Mouse (Mus musculus): ENCODE data around the gene Rpgrip1l. TPM values are rescaled to one million over a fixed set of nuclear protein-coding genes. Genes with fewer than 3 reads are reported as not detected.

The Rpgrip1l gene
- polyA plus RNA-seq, 1 experiment from 2014 or later: 3.0 TPM

GRCm38 (mm10) chr8:91353062-91353461, 40.0 kb upstream of the Rpgrip1l start:
- Histone ChIP-seq H3K36me3 (ENCODE audit: control insufficient read depth, insufficient read depth, low read length) (no peaks in the 10 kb centered on the region), H3K4me2 (ENCODE audit: low read depth, low read length) (no peak overlapping the region), H3K4me1 (ENCODE audit: control insufficient read depth, insufficient read depth, low read length) (0 out of 2 replicates have a peak, but pooled peaks cover 3% of the 10 kb centered on the region), H3K27me3 (replicated peaks; ENCODE audit: control insufficient read depth, insufficient read depth, low read length) (no peaks in the 10 kb centered on the region), H3K9me3 (ENCODE audit: control insufficient read depth, low read length) (no peaks in the 10 kb centered on the region), H3K9ac (ENCODE audit: low read depth, low read length) (no peak overlapping the region), H3K4me3 (ENCODE audit: low read length) (no peak overlapping the region), H3K27ac (ENCODE audit: low read length) (no peak overlapping the region)
- 75% methylated on average over 5 of the region's 5 CpGs for whole genome bisulfite sequencing
- ATAC-seq: 0 out of 2 replicates have a peak, but pooled peaks have one; percentile 16

GRCm38 (mm10) chr8:91352598-91352997, 39.5 kb upstream of the Rpgrip1l start:
- no peak overlapping the region for H3K4me2 ChIP-seq (ENCODE audit: low read depth, low read length)
- H3K27me3 ChIP-seq (replicated peaks; ENCODE audit: control insufficient read depth, insufficient read depth, low read length): no peaks in the 10 kb centered on the region
- no peaks in the 10 kb centered on the region for H3K36me3 ChIP-seq (ENCODE audit: control insufficient read depth, insufficient read depth, low read length)
- 91% methylated on average over 3 of the region's 3 CpGs for WGBS
- H3K9ac ChIP-seq (ENCODE audit: low read depth, low read length): no peak overlapping the region
- H3K4me3 ChIP-seq (ENCODE audit: low read length): no peak overlapping the region
- H3K4me1 ChIP-seq (ENCODE audit: control insufficient read depth, insufficient read depth, low read length): 0 out of 2 replicates have a peak, but pooled peaks cover 3% of the 10 kb centered on the region
- no peaks in the 10 kb centered on the region for H3K9me3 ChIP-seq (ENCODE audit: control insufficient read depth, low read length)
- no peak overlapping the region for H3K27ac ChIP-seq (ENCODE audit: low read length)
- ATAC-seq: no peak

DNA sequence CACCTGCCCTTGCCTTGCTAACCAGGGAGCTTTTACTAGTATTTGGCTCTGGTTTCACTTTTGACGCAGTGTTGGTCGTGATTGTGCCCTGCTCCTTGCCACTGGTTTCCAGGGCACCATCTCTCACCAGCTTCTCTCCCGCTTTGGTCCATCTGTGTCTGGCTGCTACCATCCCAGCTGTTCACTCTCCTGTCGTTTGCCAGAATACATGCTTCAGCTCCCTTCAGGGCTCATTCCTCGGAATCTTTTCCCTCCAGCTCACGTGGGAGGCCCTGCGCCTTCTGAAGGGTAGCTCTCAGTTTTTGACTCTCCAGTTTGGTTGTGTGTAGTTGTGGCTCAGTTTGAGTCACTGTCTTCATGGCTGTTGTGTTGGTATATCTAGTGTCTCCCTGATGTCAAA, 37.6 kb upstream of the Rpgrip1l start:
- Histone ChIP-seq H3K9ac (ENCODE audit: low read depth, low read length) (no peak overlapping the region), H3K36me3 (ENCODE audit: control insufficient read depth, insufficient read depth, low read length) (no peaks in the 10 kb centered on the region), H3K27me3 (replicated peaks; ENCODE audit: control insufficient read depth, insufficient read depth, low read length) (no peaks in the 10 kb centered on the region), H3K9me3 (ENCODE audit: control insufficient read depth, low read length) (no peaks in the 10 kb centered on the region), H3K4me3 (ENCODE audit: low read length) (no peak overlapping the region), H3K27ac (ENCODE audit: low read length) (no peak overlapping the region), H3K4me1 (ENCODE audit: control insufficient read depth, insufficient read depth, low read length) (peaks cover 8% of the 10 kb centered on the region; the same call in 1 of the 2 replicates), H3K4me2 (ENCODE audit: low read depth, low read length) (no peak overlapping the region)
- 52% methylated on average over 7 of the region's 7 CpGs for WGBS
- no peak for ATAC-seq

GRCm38 (mm10) chr8:91349816-91350215, 36.8 kb upstream of the Rpgrip1l start:
- whole genome bisulfite sequencing: 90% methylated on average over 7 of the region's 7 CpGs
- H3K27ac ChIP-seq (ENCODE audit: low read length): no peak overlapping the region
- no peaks in the 10 kb centered on the region for H3K36me3 ChIP-seq (ENCODE audit: control insufficient read depth, insufficient read depth, low read length)
- H3K4me2 ChIP-seq (ENCODE audit: low read depth, low read length): no peak overlapping the region
- no peak overlapping the region for H3K4me3 ChIP-seq (ENCODE audit: low read length)
- H3K4me1 ChIP-seq (ENCODE audit: control insufficient read depth, insufficient read depth, low read length): peaks cover 8% of the 10 kb centered on the region; the same call in 1 of the 2 replicates
- ATAC-seq: no peak
- no peak overlapping the region for H3K9ac ChIP-seq (ENCODE audit: low read depth, low read length)
- no peaks in the 10 kb centered on the region for H3K9me3 ChIP-seq (ENCODE audit: control insufficient read depth, low read length)
- H3K27me3 ChIP-seq (replicated peaks; ENCODE audit: control insufficient read depth, insufficient read depth, low read length): no peaks in the 10 kb centered on the region

DNA sequence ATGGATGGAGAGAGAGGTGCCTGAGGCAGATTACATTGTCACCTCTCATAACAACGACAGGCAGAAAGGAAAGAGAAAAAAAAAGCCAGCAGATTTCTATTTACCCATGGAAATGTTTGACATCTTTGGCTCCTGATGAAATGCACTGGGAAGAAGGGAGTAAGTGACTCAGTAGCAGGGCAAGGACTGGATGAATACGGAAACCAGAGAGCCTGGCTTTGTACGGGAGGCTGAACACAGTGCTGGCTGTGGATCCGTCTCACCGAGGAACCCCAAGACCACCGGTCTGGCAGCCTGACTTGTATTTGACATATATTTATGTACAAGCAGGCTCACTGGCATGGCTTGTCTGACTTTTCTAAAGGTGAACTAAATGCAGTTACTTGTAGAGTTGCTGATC, 34.5 kb upstream of the Rpgrip1l start:
- no peak for ATAC-seq
- Histone ChIP-seq H3K9ac (ENCODE audit: low read depth, low read length) (no peak overlapping the region), H3K4me1 (ENCODE audit: control insufficient read depth, insufficient read depth, low read length) (peaks cover 8% of the 10 kb centered on the region; the same call in 1 of the 2 replicates), H3K4me3 (ENCODE audit: low read length) (no peak overlapping the region), H3K36me3 (ENCODE audit: control insufficient read depth, insufficient read depth, low read length) (no peaks in the 10 kb centered on the region), H3K4me2 (ENCODE audit: low read depth, low read length) (no peak overlapping the region), H3K27me3 (replicated peaks; ENCODE audit: control insufficient read depth, insufficient read depth, low read length) (no peaks in the 10 kb centered on the region), H3K27ac (ENCODE audit: low read length) (no peak overlapping the region), H3K9me3 (ENCODE audit: control insufficient read depth, low read length) (no peaks in the 10 kb centered on the region)
- WGBS: 61% methylated on average over 6 of the region's 6 CpGs

DNA sequence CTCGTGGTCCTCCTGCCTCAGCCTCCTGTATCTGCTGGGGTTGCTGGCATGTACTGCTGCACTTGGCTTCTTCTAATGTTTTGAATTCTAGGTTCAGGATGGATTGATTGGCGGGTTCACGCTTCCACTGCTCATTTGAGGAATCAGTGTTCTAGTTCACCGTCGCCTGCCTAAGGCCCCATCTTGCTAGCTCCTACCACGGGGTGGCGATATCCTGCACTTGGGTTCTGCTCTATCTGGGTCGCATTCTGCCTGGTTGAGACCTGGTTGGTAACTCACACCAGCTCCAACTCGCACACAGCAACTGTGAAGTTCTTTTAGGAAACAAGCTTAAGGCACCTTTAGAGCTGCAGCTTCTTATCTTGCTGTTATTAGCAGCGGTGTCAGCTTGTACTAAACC, 34.1 kb upstream of the Rpgrip1l start:
- WGBS: 83% methylated on average over 10 of the region's 10 CpGs
- H3K36me3 ChIP-seq (ENCODE audit: control insufficient read depth, insufficient read depth, low read length): no peaks in the 10 kb centered on the region
- H3K9me3 ChIP-seq (ENCODE audit: control insufficient read depth, low read length): no peaks in the 10 kb centered on the region
- no peak overlapping the region for H3K9ac ChIP-seq (ENCODE audit: low read depth, low read length)
- H3K27me3 ChIP-seq (replicated peaks; ENCODE audit: control insufficient read depth, insufficient read depth, low read length): no peaks in the 10 kb centered on the region
- H3K27ac ChIP-seq (ENCODE audit: low read length): no peak overlapping the region
- no peak for ATAC-seq
- no peak overlapping the region for H3K4me3 ChIP-seq (ENCODE audit: low read length)
- H3K4me2 ChIP-seq (ENCODE audit: low read depth, low read length): no peak overlapping the region
- peaks cover 10% of the 10 kb centered on the region; the same call in 1 of the 2 replicates for H3K4me1 ChIP-seq (ENCODE audit: control insufficient read depth, insufficient read depth, low read length)

DNA sequence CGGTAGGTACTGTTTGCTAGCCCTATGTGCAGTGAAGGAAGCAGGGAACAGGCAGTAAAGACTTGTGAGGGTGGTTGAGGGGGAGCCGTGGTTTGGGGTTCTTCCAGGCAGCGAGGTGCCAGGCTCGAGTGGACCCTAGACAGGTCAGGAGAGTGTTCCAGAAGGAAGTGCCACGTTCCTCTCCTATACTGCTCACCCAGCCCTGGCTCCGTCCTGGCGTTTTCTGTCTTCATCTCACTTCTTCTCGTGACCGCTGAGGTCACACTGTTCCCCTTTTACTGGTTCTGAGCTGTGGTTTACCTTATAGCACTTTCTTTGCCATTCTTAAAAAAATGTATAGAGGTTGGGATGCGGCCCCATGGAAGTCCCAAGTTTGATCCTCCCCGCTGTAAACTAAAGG, 31.6 kb upstream of the Rpgrip1l start:
- H3K27me3 ChIP-seq (replicated peaks; ENCODE audit: control insufficient read depth, insufficient read depth, low read length): no peaks in the 10 kb centered on the region
- ATAC-seq: no peak
- no peak overlapping the region for H3K27ac ChIP-seq (ENCODE audit: low read length)
- no peak overlapping the region for H3K4me2 ChIP-seq (ENCODE audit: low read depth, low read length)
- WGBS: 88% methylated on average over 11 of the region's 11 CpGs
- no peak overlapping the region for H3K9ac ChIP-seq (ENCODE audit: low read depth, low read length)
- H3K36me3 ChIP-seq (ENCODE audit: control insufficient read depth, insufficient read depth, low read length): no peaks in the 10 kb centered on the region
- peaks cover 11% of the 10 kb centered on the region; the same call in 1 of the 2 replicates for H3K4me1 ChIP-seq (ENCODE audit: control insufficient read depth, insufficient read depth, low read length)
- H3K4me3 ChIP-seq (ENCODE audit: low read length): no peak overlapping the region
- no peaks in the 10 kb centered on the region for H3K9me3 ChIP-seq (ENCODE audit: control insufficient read depth, low read length)

DNA sequence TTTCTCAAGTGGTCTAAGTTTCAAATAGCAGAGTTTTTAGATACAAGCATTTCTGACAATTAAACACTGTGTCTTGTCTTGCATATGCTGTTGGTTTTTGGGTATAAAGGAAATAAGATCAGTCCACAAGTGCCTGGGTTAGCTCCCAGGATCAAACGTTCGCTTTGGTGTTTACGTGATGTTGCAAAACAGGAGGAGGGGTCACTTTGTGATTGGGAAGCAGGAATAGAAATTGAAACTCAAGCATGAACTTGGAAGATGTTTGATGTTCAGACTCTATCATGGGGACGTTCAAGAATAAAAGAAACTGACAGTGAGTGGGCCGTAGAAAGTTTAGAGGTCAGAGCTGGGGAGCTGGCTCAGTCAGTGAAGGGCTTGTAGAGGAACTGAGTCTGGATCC, 29.7 kb upstream of the Rpgrip1l start:
- ATAC-seq: no peak
- H3K27ac ChIP-seq (ENCODE audit: low read length): no peak overlapping the region
- H3K36me3 ChIP-seq (ENCODE audit: control insufficient read depth, insufficient read depth, low read length): no peaks in the 10 kb centered on the region
- no peak overlapping the region for H3K4me3 ChIP-seq (ENCODE audit: low read length)
- peaks cover 12% of the 10 kb centered on the region; the same call in 1 of the 2 replicates for H3K4me1 ChIP-seq (ENCODE audit: control insufficient read depth, insufficient read depth, low read length)
- H3K27me3 ChIP-seq (replicated peaks; ENCODE audit: control insufficient read depth, insufficient read depth, low read length): no peaks in the 10 kb centered on the region
- WGBS: 82% methylated on average over 5 of the region's 5 CpGs
- H3K9me3 ChIP-seq (ENCODE audit: control insufficient read depth, low read length): no peaks in the 10 kb centered on the region
- no peak overlapping the region for H3K9ac ChIP-seq (ENCODE audit: low read depth, low read length)
- no peak overlapping the region for H3K4me2 ChIP-seq (ENCODE audit: low read depth, low read length)

DNA sequence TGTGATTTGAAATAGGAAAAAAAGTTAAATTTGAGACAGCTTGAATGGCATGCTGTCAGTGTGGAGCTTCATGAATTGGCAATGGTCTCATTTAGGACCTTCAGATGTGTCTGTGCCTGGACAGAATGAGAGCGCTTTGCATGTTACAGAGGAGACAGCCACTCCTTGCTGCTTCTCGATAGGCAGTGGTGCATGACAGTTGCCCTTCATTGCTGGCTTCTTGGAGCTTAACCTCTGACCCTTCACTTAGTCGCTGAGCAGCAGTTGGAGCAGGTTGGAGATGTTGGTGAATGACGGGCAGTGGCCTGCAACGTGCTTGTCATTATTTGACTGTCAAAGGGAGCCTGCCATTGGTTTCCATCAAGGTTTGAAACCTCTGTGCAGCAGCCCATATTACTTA, 29.1 kb upstream of the Rpgrip1l start:
- H3K4me2 ChIP-seq (ENCODE audit: low read depth, low read length): no peak overlapping the region
- no peak overlapping the region for H3K27ac ChIP-seq (ENCODE audit: low read length)
- H3K27me3 ChIP-seq (replicated peaks; ENCODE audit: control insufficient read depth, insufficient read depth, low read length): no peaks in the 10 kb centered on the region
- no peak overlapping the region for H3K9ac ChIP-seq (ENCODE audit: low read depth, low read length)
- peaks cover 9% of the 10 kb centered on the region; the same call in 1 of the 2 replicates for H3K4me1 ChIP-seq (ENCODE audit: control insufficient read depth, insufficient read depth, low read length)
- no peak overlapping the region for H3K4me3 ChIP-seq (ENCODE audit: low read length)
- no peaks in the 10 kb centered on the region for H3K36me3 ChIP-seq (ENCODE audit: control insufficient read depth, insufficient read depth, low read length)
- ATAC-seq: no peak
- 52% methylated on average over 5 of the region's 5 CpGs for WGBS
- H3K9me3 ChIP-seq (ENCODE audit: control insufficient read depth, low read length): no peaks in the 10 kb centered on the region

DNA sequence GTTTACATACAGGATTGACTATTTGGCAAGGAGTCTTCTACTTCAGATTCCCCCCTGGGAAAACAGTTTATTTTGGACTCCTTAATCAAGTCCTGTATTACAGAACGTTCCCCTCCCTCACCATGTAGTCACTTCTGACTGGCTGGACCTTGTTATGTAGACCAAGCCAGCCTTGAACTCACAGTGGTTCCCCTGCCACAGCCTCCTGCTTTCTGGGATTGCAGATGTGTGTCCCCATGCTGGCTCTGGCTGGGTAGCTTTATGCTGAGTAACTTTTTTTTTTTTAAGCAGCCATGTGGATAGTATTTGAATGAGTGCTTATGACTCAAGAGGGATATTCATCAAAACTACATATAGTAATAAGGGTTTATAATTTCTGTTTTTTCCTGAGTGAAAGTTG, 27.7 kb upstream of the Rpgrip1l start:
- no peaks in the 10 kb centered on the region for H3K9me3 ChIP-seq (ENCODE audit: control insufficient read depth, low read length)
- ATAC-seq: no peak
- H3K4me3 ChIP-seq (ENCODE audit: low read length): no peak overlapping the region

More for the DNA sequence above, 27.7 kb upstream of the Rpgrip1l start:
- H3K4me2 ChIP-seq (ENCODE audit: low read depth, low read length): no peak overlapping the region
- H3K9ac ChIP-seq (ENCODE audit: low read depth, low read length): no peak overlapping the region
- no peak overlapping the region for H3K27ac ChIP-seq (ENCODE audit: low read length)
- no peaks in the 10 kb centered on the region for H3K36me3 ChIP-seq (ENCODE audit: control insufficient read depth, insufficient read depth, low read length)
- no peaks in the 10 kb centered on the region for H3K27me3 ChIP-seq (replicated peaks; ENCODE audit: control insufficient read depth, insufficient read depth, low read length)
- peaks cover 6% of the 10 kb centered on the region; the same call in 1 of the 2 replicates for H3K4me1 ChIP-seq (ENCODE audit: control insufficient read depth, insufficient read depth, low read length)
- 48% methylated on average over 1 of the region's 1 CpGs for WGBS

Data from intestine, embryonic 16.5 days (tissue).